19 mouse cellular contexts compared by ENCODE assay signal in the genomic region with DNA sequence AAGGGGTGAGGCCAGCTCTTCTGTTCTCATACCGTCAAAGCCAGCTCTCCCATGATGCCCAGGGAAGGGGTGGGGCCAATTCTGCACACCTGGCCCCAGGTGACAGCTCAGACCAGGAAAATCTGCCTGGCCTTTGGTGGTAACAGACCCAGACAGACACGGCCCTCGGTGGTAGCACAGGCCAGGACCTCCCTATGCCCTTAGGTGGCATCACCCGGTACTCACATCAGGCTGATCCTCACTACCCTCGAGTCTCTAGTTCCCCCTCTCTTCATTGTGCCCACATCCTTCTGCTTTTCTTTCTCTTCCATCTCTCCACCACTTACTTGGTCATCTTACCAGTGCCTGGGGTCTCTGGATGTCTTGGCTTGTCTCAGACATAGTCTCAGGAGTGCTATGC.
DNase-seq lines count a peak whose midpoint lies in the region; ATAC-seq and TF ChIP-seq lines count a peak whose summit lies in the region.
"Had no signal": no experiment of that assay in that cellular context is flagged by ENCODE, and none has a peak within 500 bp of the region (broad histone marks: within the 10 kb centered on the region; RNA-seq: fewer than 3 reads in every experiment).

No protein-coding gene starts in this region.

- no peak for TF ChIP-seq CTCF in midbrain, postnatal 0 days (IDR thresholded peaks at IDR 0.05)

- peaks cover 5% of the 10 kb centered on the region; the same call in 1 of the 2 replicates for H3K4me1 ChIP-seq in hindbrain, embryonic 13.5 days (replicated peaks)
- peaks cover 4% of the 10 kb centered on the region for H3K4me1 ChIP-seq in hindbrain, embryonic 10.5 days (replicated peaks)
- H3K4me1 ChIP-seq in midbrain, embryonic 13.5 days (replicated peaks) = peaks cover 13% of the 10 kb centered on the region
- H3K4me1 ChIP-seq in midbrain, postnatal 0 days (ENCODE audit: insufficient read depth, low read length) = no peaks in the 10 kb centered on the region
- no peaks in the 10 kb centered on the region for H3K4me1 ChIP-seq in forebrain, embryonic 14.5 days (ENCODE audit: control insufficient read depth, insufficient read depth, low read length)
- H3K4me1 ChIP-seq: embryonic facial prominence, embryonic 12.5 days; forebrain, embryonic 13.5 days had no signal

- H3K4me3 ChIP-seq in hindbrain, embryonic 13.5 days = no peak overlapping the region
- no peak overlapping the region for H3K4me3 ChIP-seq in hindbrain, embryonic 10.5 days
- H3K4me3 ChIP-seq in midbrain, embryonic 13.5 days (replicated peaks) = no peak overlapping the region
- no peak overlapping the region for H3K4me3 ChIP-seq in midbrain, postnatal 0 days (ENCODE audit: low read depth, low read length)
- no peak overlapping the region for H3K4me3 ChIP-seq in forebrain, embryonic 14.5 days (ENCODE audit: low read depth, low read length)
- H3K4me3 ChIP-seq: embryonic facial prominence, embryonic 10.5 days; embryonic facial prominence, embryonic 12.5 days; forebrain, embryonic 13.5 days had no signal

- H3K9ac ChIP-seq in hindbrain, embryonic 13.5 days = no peak overlapping the region
- H3K9ac ChIP-seq in midbrain, embryonic 13.5 days (replicated peaks) = no peak overlapping the region
- no peak overlapping the region for H3K9ac ChIP-seq in midbrain, postnatal 0 days (replicated peaks; ENCODE audit: low read length, poor library complexity, severe bottlenecking)
- no peak overlapping the region for H3K9ac ChIP-seq in forebrain, embryonic 14.5 days (ENCODE audit: low read length)
- H3K9ac ChIP-seq: embryonic facial prominence, embryonic 12.5 days; forebrain, embryonic 13.5 days had no signal

- no peaks in the 10 kb centered on the region for H3K36me3 ChIP-seq in hindbrain, embryonic 13.5 days
- no peaks in the 10 kb centered on the region for H3K36me3 ChIP-seq in hindbrain, embryonic 10.5 days
- no peaks in the 10 kb centered on the region for H3K36me3 ChIP-seq in midbrain, embryonic 13.5 days
- H3K36me3 ChIP-seq in midbrain, postnatal 0 days (ENCODE audit: insufficient read depth, low read length) = no peaks in the 10 kb centered on the region
- no peaks in the 10 kb centered on the region for H3K36me3 ChIP-seq in forebrain, embryonic 14.5 days (ENCODE audit: control insufficient read depth, insufficient read depth, low read length)
- H3K36me3 ChIP-seq: embryonic facial prominence, embryonic 10.5 days; embryonic facial prominence, embryonic 12.5 days had no signal

- H3K27me3 ChIP-seq in hindbrain, embryonic 13.5 days = no peaks in the 10 kb centered on the region
- H3K27me3 ChIP-seq in hindbrain, embryonic 10.5 days (ENCODE audit: insufficient read depth, poor library complexity, severe bottlenecking) = no peaks in the 10 kb centered on the region
- no peaks in the 10 kb centered on the region for H3K27me3 ChIP-seq in midbrain, embryonic 13.5 days
- no peaks in the 10 kb centered on the region for H3K27me3 ChIP-seq in midbrain, postnatal 0 days (ENCODE audit: insufficient read depth, low read length)
- no peaks in the 10 kb centered on the region for H3K27me3 ChIP-seq in forebrain, embryonic 14.5 days (replicated peaks; ENCODE audit: control insufficient read depth, insufficient read depth, low read length)
- H3K27me3 ChIP-seq: embryonic facial prominence, embryonic 12.5 days; forebrain, embryonic 13.5 days had no signal

- no peak for DNase-seq in hindbrain, embryonic 10.5 days (ENCODE audit: low spot score)
- no peak for DNase-seq in midbrain, postnatal 0 days (ENCODE audit: low spot score)
- DNase-seq in forebrain, embryonic 14.5 days (ENCODE audit: low spot score) = no peak
- DNase-seq: adrenal gland, adult 2 months; adrenal gland, postnatal 10 days; adrenal gland, postnatal 25 days; cerebellum, adult 11 months; cerebellum, adult 2 months; cerebellum, adult 9-10 months; cerebellum, postnatal 14 days; cerebellum, postnatal 36 days had no signal

- 0 out of 2 replicates have a peak, but pooled peaks have one; percentile 28 for ATAC-seq in hindbrain, embryonic 13.5 days (ENCODE audit: low FRiP score)
- 0 out of 2 replicates have a peak, but pooled peaks have one; percentile 32 for ATAC-seq in midbrain, embryonic 13.5 days
- ATAC-seq in midbrain, postnatal 0 days (ENCODE audit: low FRiP score) = no peak
- peak; percentile 54; the same call in 1 of the 2 replicates for ATAC-seq in common myeloid progenitor, adult 5-6 weeks (replicated peaks; ENCODE audit: low read depth, poor library complexity, severe bottlenecking)
- ATAC-seq in megakaryocyte progenitor cell, adult 5-6 weeks (replicated peaks; ENCODE audit: poor library complexity) = peak; percentile 20; the same call in 1 of the 2 replicates
- ATAC-seq in forebrain, embryonic 14.5 days = no peak
- ATAC-seq: forebrain, embryonic 13.5 days; forebrain, embryonic 16.5 days had no signal

- H3K4me2 ChIP-seq in hindbrain, embryonic 13.5 days = no peak overlapping the region
- H3K4me2 ChIP-seq in midbrain, embryonic 13.5 days (replicated peaks) = no peak overlapping the region
- no peak overlapping the region for H3K4me2 ChIP-seq in midbrain, postnatal 0 days (ENCODE audit: low read depth, low read length, poor library complexity, severe bottlenecking)
- no peak overlapping the region for H3K4me2 ChIP-seq in forebrain, embryonic 14.5 days (ENCODE audit: low read length)
- H3K4me2 ChIP-seq: embryonic facial prominence, embryonic 12.5 days; forebrain, embryonic 13.5 days had no signal

- WGBS in hindbrain, embryonic 13.5 days = 79% methylated on average over 5 of the region's 5 CpGs
- WGBS in hindbrain, embryonic 10.5 days = 79% methylated on average over 5 of the region's 5 CpGs
- WGBS in midbrain, embryonic 13.5 days = 91% methylated on average over 5 of the region's 5 CpGs
- 91% methylated on average over 5 of the region's 5 CpGs for WGBS in midbrain, postnatal 0 days
- WGBS in forebrain, embryonic 14.5 days = 87% methylated on average over 5 of the region's 5 CpGs

- no peak overlapping the region for H3K27ac ChIP-seq in hindbrain, embryonic 13.5 days
- no peak overlapping the region for H3K27ac ChIP-seq in hindbrain, embryonic 10.5 days
- H3K27ac ChIP-seq in midbrain, embryonic 13.5 days = no peak overlapping the region
- no peak overlapping the region for H3K27ac ChIP-seq in midbrain, postnatal 0 days (ENCODE audit: low read depth, low read length)
- H3K27ac ChIP-seq in forebrain, embryonic 14.5 days (ENCODE audit: low read depth, low read length) = no peak overlapping the region
- H3K27ac ChIP-seq: embryonic facial prominence, embryonic 10.5 days; embryonic facial prominence, embryonic 12.5 days; forebrain, embryonic 13.5 days had no signal

- H3K9me3 ChIP-seq in hindbrain, embryonic 13.5 days = no peaks in the 10 kb centered on the region
- no peaks in the 10 kb centered on the region for H3K9me3 ChIP-seq in hindbrain, embryonic 10.5 days
- H3K9me3 ChIP-seq in midbrain, embryonic 13.5 days = no peaks in the 10 kb centered on the region
- no peaks in the 10 kb centered on the region for H3K9me3 ChIP-seq in midbrain, postnatal 0 days (ENCODE audit: low read length)
- H3K9me3 ChIP-seq in forebrain, embryonic 14.5 days (replicated peaks; ENCODE audit: control insufficient read depth, low read length) = no peaks in the 10 kb centered on the region
- H3K9me3 ChIP-seq: embryonic facial prominence, embryonic 10.5 days; embryonic facial prominence, embryonic 12.5 days; forebrain, embryonic 13.5 days had no signal

Comparison
In these comparisons a context has a peak if more than half of its experiments do, and no peak if none do; other contexts are left out.
1. ATAC-seq: peak in hindbrain, embryonic 13.5 days (single experiment), midbrain, embryonic 13.5 days (single experiment), common myeloid progenitor, adult 5-6 weeks (single experiment) and megakaryocyte progenitor cell, adult 5-6 weeks (single experiment); none in midbrain, postnatal 0 days (single experiment) and forebrain, embryonic 14.5 days (single experiment).